Mouse (Mus musculus): ENCODE results near the gene Actn2. TPM values are rescaled to one million over a fixed set of nuclear protein-coding genes. Genes with fewer than 3 reads are reported as not detected.

The Actn2 gene
- polyA plus RNA-seq, 1 experiment from 2014 or later, result 2.6 TPM

GRCm38 (mm10) chr13:12283826-12284225 is 56.7 kb downstream of the Actn2 start:
- 85% methylated on average over 3 of the region's 3 CpGs for WGBS
- no peaks in the 10 kb centered on the region for H3K4me1 ChIP-seq
- no peaks in the 10 kb centered on the region for H3K27me3 ChIP-seq
- no peak overlapping the region for H3K4me3 ChIP-seq
- H3K4me2 ChIP-seq (replicated peaks), result no peak overlapping the region
- no peak overlapping the region for H3K27ac ChIP-seq (replicated peaks)
- H3K36me3 ChIP-seq, result no peaks in the 10 kb centered on the region
- H3K9ac ChIP-seq (replicated peaks), result no peak overlapping the region
- ATAC-seq (replicated peaks), result no peak
- no peaks in the 10 kb centered on the region for H3K9me3 ChIP-seq

GRCm38 (mm10) chr13:12274721-12275120 is 65.8 kb downstream of the Actn2 start:
- no peak overlapping the region for H3K4me2 ChIP-seq (replicated peaks)
- H3K27me3 ChIP-seq, result no peaks in the 10 kb centered on the region
- no peaks in the 10 kb centered on the region for H3K36me3 ChIP-seq
- no peak overlapping the region for H3K27ac ChIP-seq (replicated peaks)
- no peaks in the 10 kb centered on the region for H3K9me3 ChIP-seq
- WGBS, result 78% methylated on average over 6 of the region's 6 CpGs
- no peak for ATAC-seq (replicated peaks)
- no peaks in the 10 kb centered on the region for H3K4me1 ChIP-seq
- no peak overlapping the region for H3K4me3 ChIP-seq
- H3K9ac ChIP-seq (replicated peaks), result no peak overlapping the region

GRCm38 (mm10) chr13:12274220-12274619 is 66.3 kb downstream of the Actn2 start:
- H3K27ac ChIP-seq (replicated peaks), result no peak overlapping the region
- H3K27me3 ChIP-seq, result no peaks in the 10 kb centered on the region
- no peaks in the 10 kb centered on the region for H3K4me1 ChIP-seq
- H3K9ac ChIP-seq (replicated peaks), result no peak overlapping the region
- ATAC-seq (replicated peaks), result no peak
- no peak overlapping the region for H3K4me3 ChIP-seq
- no peak overlapping the region for H3K4me2 ChIP-seq (replicated peaks)
- H3K9me3 ChIP-seq, result no peaks in the 10 kb centered on the region
- 86% methylated on average over 4 of the region's 4 CpGs for WGBS
- no peaks in the 10 kb centered on the region for H3K36me3 ChIP-seq

DNA sequence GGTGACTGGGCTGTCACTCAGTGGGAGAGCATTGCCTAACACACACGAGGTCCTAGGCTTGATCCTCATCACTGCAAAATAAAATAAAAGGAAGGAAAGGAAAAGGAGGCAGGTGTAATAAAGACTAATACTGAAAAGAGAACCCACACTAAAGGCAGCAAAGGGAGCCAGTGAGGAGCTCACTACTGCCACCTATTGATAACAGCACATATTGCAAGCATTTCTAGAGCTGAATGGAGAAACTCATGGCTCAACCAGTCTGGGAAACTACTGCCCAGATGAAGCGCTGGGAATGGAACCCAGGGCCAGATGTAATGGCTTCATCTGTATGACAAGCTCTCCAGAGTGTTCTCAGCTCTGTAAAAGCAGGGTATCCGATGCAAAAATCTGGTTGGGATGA is 67.6 kb downstream of the Actn2 start:
- WGBS, result 45% methylated on average over 3 of the region's 3 CpGs
- ATAC-seq (replicated peaks), result 0 out of 2 replicates have a peak, but pooled peaks have one; percentile 35

GRCm38 (mm10) chr13:12267971-12268370 is 72.6 kb downstream of the Actn2 start:
- ATAC-seq (replicated peaks), result no peak
- H3K9me3 ChIP-seq, result no peaks in the 10 kb centered on the region

More for the DNA sequence above, 67.6 kb downstream of the Actn2 start:
- no peak overlapping the region for H3K27ac ChIP-seq (replicated peaks)
- no peaks in the 10 kb centered on the region for H3K36me3 ChIP-seq
- no peaks in the 10 kb centered on the region for H3K27me3 ChIP-seq
- H3K4me1 ChIP-seq, result no peaks in the 10 kb centered on the region
- no peak overlapping the region for H3K4me3 ChIP-seq
- H3K4me2 ChIP-seq (replicated peaks), result no peak overlapping the region
- no peak overlapping the region for H3K9ac ChIP-seq (replicated peaks)
- no peaks in the 10 kb centered on the region for H3K9me3 ChIP-seq

GRCm38 (mm10) chr13:12267097-12267496 is 73.5 kb downstream of the Actn2 start:
- Histone ChIP-seq H3K9me3 (no peaks in the 10 kb centered on the region), H3K27ac (replicated peaks) (no peak overlapping the region), H3K4me2 (replicated peaks) (no peak overlapping the region), H3K27me3 (no peaks in the 10 kb centered on the region), H3K4me1 (no peaks in the 10 kb centered on the region), H3K36me3 (no peaks in the 10 kb centered on the region), H3K9ac (replicated peaks) (no peak overlapping the region), H3K4me3 (no peak overlapping the region)
- WGBS, result 62% methylated on average over 3 of the region's 3 CpGs
- no peak for ATAC-seq (replicated peaks)

More at GRCm38 (mm10) chr13:12267971-12268370, 72.6 kb downstream of the Actn2 start:
- Histone ChIP-seq H3K27ac (replicated peaks) (no peak overlapping the region), H3K27me3 (no peaks in the 10 kb centered on the region), H3K36me3 (no peaks in the 10 kb centered on the region), H3K4me3 (no peak overlapping the region), H3K9ac (replicated peaks) (no peak overlapping the region), H3K4me1 (no peaks in the 10 kb centered on the region), H3K4me2 (replicated peaks) (no peak overlapping the region)
- WGBS, result 92% methylated on average over 3 of the region's 3 CpGs

GRCm38 (mm10) chr13:12263996-12264395 is 76.6 kb downstream of the Actn2 start:
- Histone ChIP-seq H3K27me3 (no peaks in the 10 kb centered on the region), H3K4me3 (no peak overlapping the region), H3K4me1 (no peaks in the 10 kb centered on the region), H3K27ac (replicated peaks) (no peak overlapping the region), H3K36me3 (no peaks in the 10 kb centered on the region), H3K9ac (replicated peaks) (no peak overlapping the region), H3K9me3 (no peaks in the 10 kb centered on the region), H3K4me2 (replicated peaks) (no peak overlapping the region)
- WGBS, result 74% methylated on average over 6 of the region's 6 CpGs
- ATAC-seq (replicated peaks), result no peak

GRCm38 (mm10) chr13:12261505-12261904 is 79.1 kb downstream of the Actn2 start:
- ATAC-seq (replicated peaks), result no peak
- H3K27ac ChIP-seq (replicated peaks), result no peak overlapping the region
- peaks cover 9% of the 10 kb centered on the region for H3K4me1 ChIP-seq
- no peaks in the 10 kb centered on the region for H3K36me3 ChIP-seq
- H3K4me3 ChIP-seq, result no peak overlapping the region
- no peak overlapping the region for H3K9ac ChIP-seq (replicated peaks)
- H3K4me2 ChIP-seq (replicated peaks), result no peak overlapping the region
- H3K9me3 ChIP-seq, result no peaks in the 10 kb centered on the region
- H3K27me3 ChIP-seq, result no peaks in the 10 kb centered on the region

GRCm38 (mm10) chr13:12257391-12258380 is 82.9 kb downstream of the Actn2 start, which contains the start of gene Mtr:
Mtr (minus strand) TSS chr13:12258113.
- H3K4me2 ChIP-seq (replicated peaks), result peak within 1 kb of the TSS; percentile 68
- peak; percentile 100 for ATAC-seq (replicated peaks)
- no peaks in the 10 kb centered on the region for H3K36me3 ChIP-seq
- no peaks in the 10 kb centered on the region for H3K27me3 ChIP-seq
- peak within 1 kb of the TSS; percentile 72 for H3K9ac ChIP-seq (replicated peaks)
- WGBS, result under 1% methylated on average over 69 of the region's 69 CpGs
- peak within 1 kb of the TSS; percentile 81 for H3K4me3 ChIP-seq
- H3K4me1 ChIP-seq, result peaks cover 14% of the 10 kb centered on the region
- no peaks in the 10 kb centered on the region for H3K9me3 ChIP-seq
- H3K27ac ChIP-seq (replicated peaks), result peak within 1 kb of the TSS; percentile 90

GRCm38 (mm10) chr13:12256871-12257390 is 83.6 kb downstream of the Actn2 start:
- Histone ChIP-seq H3K4me1 (peaks cover 14% of the 10 kb centered on the region), H3K4me2 (replicated peaks) (peak overlapping the region; percentile 68), H3K4me3 (peak overlapping the region; percentile 81), H3K27me3 (no peaks in the 10 kb centered on the region), H3K27ac (replicated peaks) (peak overlapping the region; percentile 90), H3K9ac (replicated peaks) (peak overlapping the region; percentile 72), H3K36me3 (peaks cover under 1% of the 10 kb centered on the region; the same call in 1 of the 2 replicates), H3K9me3 (no peaks in the 10 kb centered on the region)
- ATAC-seq (replicated peaks), result no peak
- WGBS, result 6% methylated on average over 10 of the region's 10 CpGs

GRCm38 (mm10) chr13:12255911-12256705 is 84.5 kb downstream of the Actn2 start:
- Histone ChIP-seq H3K9ac (replicated peaks) (no peak overlapping the region), H3K4me3 (peak overlapping the region; percentile 81), H3K27ac (replicated peaks) (no peak overlapping the region), H3K9me3 (no peaks in the 10 kb centered on the region), H3K36me3 (peaks cover 4% of the 10 kb centered on the region; the same call in 1 of the 2 replicates), H3K27me3 (no peaks in the 10 kb centered on the region), H3K4me2 (replicated peaks) (peak overlapping the region; percentile 68), H3K4me1 (peaks cover 14% of the 10 kb centered on the region)
- ATAC-seq (replicated peaks), result no peak
- WGBS, result 63% methylated on average over 3 of the region's 3 CpGs

GRCm38 (mm10) chr13:12250496-12250895 is 90.1 kb downstream of the Actn2 start:
- Histone ChIP-seq H3K27me3 (no peaks in the 10 kb centered on the region), H3K36me3 (peaks cover 22% of the 10 kb centered on the region), H3K9me3 (no peaks in the 10 kb centered on the region), H3K4me1 (no peaks in the 10 kb centered on the region), H3K4me2 (replicated peaks) (no peak overlapping the region), H3K9ac (replicated peaks) (no peak overlapping the region), H3K27ac (replicated peaks) (no peak overlapping the region), H3K4me3 (no peak overlapping the region)
- no peak for ATAC-seq (replicated peaks)
- WGBS, result 93% methylated on average over 3 of the region's 3 CpGs
